Mouse (Mus musculus): ENCODE results near the gene Cactin. TPM values are rescaled to one million over a fixed set of nuclear protein-coding genes. Genes with fewer than 3 reads are reported as not detected.

Cactin gene
- polyA plus RNA-seq, 2 experiments from 2014 or later = 5.1 to 5.7 TPM

DNA sequence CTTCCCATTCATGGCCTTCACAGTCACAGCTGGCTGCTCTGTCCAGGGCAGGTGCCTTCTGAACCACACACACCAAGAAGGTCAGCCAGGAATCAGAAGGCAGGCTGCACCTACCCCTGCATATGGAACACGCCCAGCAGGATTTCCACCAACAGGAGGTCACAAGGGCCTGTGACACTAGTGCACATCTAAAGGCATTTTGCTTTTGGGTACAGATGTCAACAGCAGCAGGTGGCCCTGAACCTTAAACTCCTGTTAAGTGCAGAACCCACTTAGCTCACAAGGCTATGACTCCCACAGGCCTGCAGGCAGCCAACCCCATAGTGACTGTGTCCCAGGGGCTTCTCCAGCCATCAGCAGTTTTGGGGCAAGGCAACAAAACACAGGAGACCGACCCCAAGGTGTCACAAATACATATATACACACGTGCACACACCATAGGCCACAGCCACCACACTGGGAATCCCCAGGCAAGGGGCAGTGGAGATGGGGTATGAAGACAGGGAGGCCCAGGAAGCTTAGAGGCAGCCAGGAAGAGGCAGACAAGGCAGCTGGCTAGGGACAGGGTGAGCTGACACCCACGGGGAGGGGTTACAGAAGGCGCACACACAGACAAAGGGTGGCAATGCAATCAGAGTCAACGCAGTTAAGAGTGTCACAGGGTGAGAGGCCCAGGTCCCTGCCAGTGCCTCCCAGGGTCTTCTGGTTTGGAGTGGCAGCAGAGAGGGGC is 45.7 kb downstream of the Cactin start:
- no peak for ATAC-seq

DNA sequence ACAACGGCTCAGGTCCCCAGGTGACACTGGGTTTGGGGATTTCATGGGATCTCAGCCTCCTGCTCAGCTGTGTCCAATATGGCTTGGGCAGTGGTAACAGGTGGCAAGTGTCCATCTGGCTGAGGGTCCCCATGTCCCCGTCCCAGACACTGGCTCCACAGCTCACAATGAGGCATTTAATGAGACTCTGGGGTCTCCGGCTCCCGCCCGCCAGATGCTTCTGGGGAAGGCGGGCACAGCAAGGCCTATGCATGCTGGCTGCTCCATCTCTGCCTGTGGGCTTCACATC is 46.2 kb downstream of the Cactin start:
- no peak for ATAC-seq

DNA sequence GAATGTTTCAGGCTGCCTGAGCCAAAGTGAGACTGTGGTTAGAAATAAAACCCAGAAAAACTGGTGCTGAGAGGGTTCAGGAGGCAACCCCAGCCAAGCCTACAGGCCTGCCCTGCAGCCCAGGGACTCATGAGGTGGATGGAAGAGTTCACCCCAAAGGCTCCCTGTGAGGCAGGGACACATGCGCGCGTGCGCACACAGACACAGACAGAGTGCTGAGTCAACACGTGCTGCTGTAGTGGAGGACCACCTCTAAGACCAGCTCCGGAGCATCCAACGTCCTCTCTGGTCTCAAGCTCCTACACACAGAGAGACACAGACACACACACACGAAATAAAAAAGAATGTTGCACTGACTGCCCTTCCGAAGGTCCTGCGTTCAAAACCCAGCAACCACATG is 54.4 kb downstream of the Cactin start:
- no peak for ATAC-seq

Other genes with a start within 250 kb of the Cactin start
- gene Creb3l3, start 222.2 kb upstream of the Cactin start, polyA plus RNA-seq (2017; shearing (Covaris generic)) = not detected
- 10 to 100 TPM; 21.3 to 26.5 TPM for gene Map2k2, start 215.2 kb upstream of the Cactin start, polyA plus RNA-seq (2017; shearing (Covaris generic))
- gene Zbtb7a, start 185.9 kb upstream of the Cactin start, polyA plus RNA-seq (2017; shearing (Covaris generic)) = 10 to 100 TPM; 10.7 to 12.4 TPM
- gene Pias4, start 153.2 kb upstream of the Cactin start, polyA plus RNA-seq (2017; shearing (Covaris generic)) = 10 to 100 TPM; 17.6 to 23.8 TPM
- gene Eef2, start 144.5 kb upstream of the Cactin start, polyA plus RNA-seq (2017; shearing (Covaris generic)) = 1,000 to 10,000 TPM in 1 of 2 experiments, 100 to 1,000 TPM in 1; 933 to 1,303 TPM
- 1 to 10 TPM; 4.1 to 4.9 TPM for gene Dapk3, start 138.1 kb upstream of the Cactin start, polyA plus RNA-seq (2017; shearing (Covaris generic))
- not detected for gene 4930442H23Rik, start 137.3 kb upstream of the Cactin start, polyA plus RNA-seq (2017; shearing (Covaris generic))
- under 1 TPM in 1 of 2 experiments, not detected in 1; 0.17 TPM for gene Nmrk2, start 119.1 kb upstream of the Cactin start, polyA plus RNA-seq (2017; shearing (Covaris generic))
- gene Atcay, start 90.3 kb upstream of the Cactin start, polyA plus RNA-seq (2017; shearing (Covaris generic)) = 1 to 10 TPM; 4.0 to 5.0 TPM
- gene Zfr2, start 87.9 kb upstream of the Cactin start, polyA plus RNA-seq (2017; shearing (Covaris generic)) = 1 to 10 TPM in 1 of 2 experiments, under 1 TPM in 1; 0.79 to 1.5 TPM
- gene Matk, start 68.2 kb upstream of the Cactin start, polyA plus RNA-seq (2017; shearing (Covaris generic)) = 10 to 100 TPM; 54.3 to 64.7 TPM
- gene Mrpl54, start 54.2 kb upstream of the Cactin start, polyA plus RNA-seq (2017; shearing (Covaris generic)) = 100 to 1,000 TPM; 148 to 166 TPM
- gene Apba3, start 54.1 kb upstream of the Cactin start, polyA plus RNA-seq (2017; shearing (Covaris generic)) = 10 to 100 TPM; 10.2 to 18.0 TPM
- 1 to 10 TPM; 2.4 to 3.1 TPM for gene Tjp3, start 29.5 kb upstream of the Cactin start, polyA plus RNA-seq (2017; shearing (Covaris generic))
- gene Pip5k1c, start 28.1 kb upstream of the Cactin start, polyA plus RNA-seq (2017; shearing (Covaris generic)) = 10 to 100 TPM; 11.1 to 16.9 TPM
- gene Tbxa2r, start 7.6 kb downstream of the Cactin start, polyA plus RNA-seq (2017; shearing (Covaris generic)) = 10 to 100 TPM; 20.9 to 21.4 TPM
- gene Gipc3, start 22.2 kb downstream of the Cactin start, polyA plus RNA-seq (2017; shearing (Covaris generic)) = not detected
- 10 to 100 TPM; 18.7 to 20.6 TPM for gene Hmg20b, start 29.4 kb downstream of the Cactin start, polyA plus RNA-seq (2017; shearing (Covaris generic))
- 1 to 10 TPM; 1.2 TPM for gene Mfsd12, start 36.4 kb downstream of the Cactin start, polyA plus RNA-seq (2017; shearing (Covaris generic))
- gene 4930404N11Rik, start 44.7 kb downstream of the Cactin start, polyA plus RNA-seq (2017; shearing (Covaris generic)) = 1 to 10 TPM in 1 of 2 experiments, not detected in 1; 2.1 TPM
- 10 to 100 TPM; 19.3 to 20.1 TPM for gene Fzr1, start 57.4 kb downstream of the Cactin start, polyA plus RNA-seq (2017; shearing (Covaris generic))
- 10 to 100 TPM; 12.7 to 13.7 TPM for gene Dohh, start 63.3 kb downstream of the Cactin start, polyA plus RNA-seq (2017; shearing (Covaris generic))
- 1 to 10 TPM; 1.1 to 1.2 TPM for gene Gm48551, start 63.4 kb downstream of the Cactin start, polyA plus RNA-seq (2017; shearing (Covaris generic))
- gene Gm48552, start 67.9 kb downstream of the Cactin start, polyA plus RNA-seq (2017; shearing (Covaris generic)) = 1 to 10 TPM in 1 of 2 experiments, not detected in 1; 1.4 TPM
- 10 to 100 TPM in 1 of 2 experiments, 1 to 10 TPM in 1; 7.3 to 13.3 TPM for gene Smim24, start 71.9 kb downstream of the Cactin start, polyA plus RNA-seq (2017; shearing (Covaris generic))
- 10 to 100 TPM; 15.2 to 16.0 TPM for gene Nfic, start 134.5 kb downstream of the Cactin start, polyA plus RNA-seq (2017; shearing (Covaris generic))
- gene Celf5, start 161.6 kb downstream of the Cactin start, polyA plus RNA-seq (2017; shearing (Covaris generic)) = 1 to 10 TPM in 1 of 2 experiments, under 1 TPM in 1; 0.44 to 1.5 TPM
- gene Ncln, start 175.3 kb downstream of the Cactin start, polyA plus RNA-seq (2017; shearing (Covaris generic)) = 10 to 100 TPM; 33.4 to 41.8 TPM
- 10 to 100 TPM; 70.0 to 70.7 TPM for gene S1pr4, start 179.0 kb downstream of the Cactin start, polyA plus RNA-seq (2017; shearing (Covaris generic))
- gene Gna15, start 203.1 kb downstream of the Cactin start, polyA plus RNA-seq (2017; shearing (Covaris generic)) = 10 to 100 TPM; 55.2 to 62.0 TPM
- gene Gna11, start 224.1 kb downstream of the Cactin start, polyA plus RNA-seq (2017; shearing (Covaris generic)) = 10 to 100 TPM; 21.7 to 24.5 TPM
- 100 to 1,000 TPM; 120 to 125 TPM for gene Aes, start 238.4 kb downstream of the Cactin start, polyA plus RNA-seq (2017; shearing (Covaris generic))